Mouse (Mus musculus) stomach, embryonic 16.5 days (tissue): ENCODE measurements around the gene Opn4. TPM values are rescaled to one million over a fixed set of nuclear protein-coding genes. Genes with fewer than 3 reads are reported as not detected.
A peak's percentile ranks its signal among the peaks of the same experiment; 100 is the strongest.

Experiments
- ATAC-seq: fragments of 200-750 bp; cut with Nextera tagmentation; 2 replicates; pipeline ENCODE4 v1.8.0; 2017; ENCODE audit warnings: moderate number of reproducible peaks, moderate TSS enrichment; ENCODE audit not compliant: insufficient read depth, low FRiP score
- H3K27ac ChIP-seq: fragments of 300-500 bp; sonication (generic); 2 replicates; pipeline ENCODE4 v1.5.1; 2014; ENCODE audit warnings: low read length
- H3K27me3 ChIP-seq: fragments of 300-500 bp; sonication (generic); 2 replicates; pipeline ENCODE4 v1.6.1; 2014; ENCODE audit warnings: low read length, control low read depth, mixed read lengths; ENCODE audit not compliant: control insufficient read depth, insufficient read depth
- H3K36me3 ChIP-seq: fragments of 300-500 bp; sonication (generic); 2 replicates; pipeline ENCODE4 v1.6.1; 2014; ENCODE audit warnings: low read length; ENCODE audit not compliant: control insufficient read depth, insufficient read depth
- H3K4me1 ChIP-seq: fragments of 300-500 bp; sonication (generic); 2 replicates; pipeline ENCODE4 v1.6.1; 2014; ENCODE audit warnings: low read length, control low read depth, mixed read lengths; ENCODE audit not compliant: control insufficient read depth, insufficient read depth
- H3K4me2 ChIP-seq: fragments of 300-500 bp; sonication (generic); 2 replicates; pipeline ENCODE4 v1.6.1; 2014; ENCODE audit warnings: low read depth, low read length, mixed read lengths
- H3K4me3 ChIP-seq: fragments of 300-500 bp; sonication (generic); replicated peaks from 2 replicates; pipeline ENCODE4 v1.5.1; 2014; ENCODE audit warnings: mild to moderate bottlenecking, low read length
- H3K9ac ChIP-seq: fragments of 300-500 bp; sonication (generic); 2 replicates; pipeline ENCODE4 v1.6.1; 2014; ENCODE audit warnings: low read length
- H3K9me3 ChIP-seq: fragments of 300-500 bp; sonication (generic); replicated peaks from 2 replicates; pipeline ENCODE4 v1.6.1; 2016; ENCODE audit warnings: low read length, control low read depth; ENCODE audit not compliant: control insufficient read depth
- WGBS: fragments of 180-500 bp; shearing (Covaris S2); extraction: QIAGEN DNeasy Blood & Tissue Kit; methylation state at CpG from one replicate; pipeline ENCODE4 v1.1.7; 2014; 5-methylcytosine and 5-hydroxymethylcytosine counted together
- polyA plus RNA-seq: library from polyadenylated mRNA; unstranded; fragments of >200 nt; fragmentation: Nextera tagmentation; extraction: Ambion mirVana; gene quantifications from 2 replicates; pipeline ENCODE4 v1.2.1, GENCODE M21; 2015

Opn4 gene
- polyA plus RNA-seq, 1 experiment from 2014 or later, result 0.06 TPM

DNA sequence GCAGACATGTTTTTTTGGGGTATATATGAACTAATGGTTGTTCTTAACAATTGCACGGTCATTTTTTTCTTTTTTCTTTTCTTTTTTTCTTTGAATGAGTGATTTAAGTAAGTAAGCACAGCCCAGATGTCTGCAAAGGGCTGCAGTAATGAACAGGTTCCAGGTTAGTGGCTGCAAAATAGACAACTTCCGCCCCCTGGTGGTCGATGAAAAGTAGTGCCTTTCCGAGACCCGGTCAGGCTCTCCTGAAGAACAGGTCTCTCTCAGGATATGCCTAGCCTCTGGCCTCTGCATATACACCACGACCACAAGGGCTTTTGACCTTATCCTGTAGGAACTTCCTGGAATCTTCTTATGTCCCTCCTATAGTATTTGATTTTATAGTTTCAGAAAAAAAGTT lies 29.6 kb downstream of the Opn4 start:
- no peaks in the 10 kb centered on the region for H3K36me3 ChIP-seq
- H3K9ac ChIP-seq, result no peak overlapping the region
- no peak overlapping the region for H3K27ac ChIP-seq
- no peaks in the 10 kb centered on the region for H3K9me3 ChIP-seq
- H3K4me2 ChIP-seq, result peak overlapping the region; percentile 61
- WGBS, result 1% methylated on average over 6 of the region's 6 CpGs
- peak overlapping the region; percentile 31; the same call in 1 of the 2 replicates for H3K4me3 ChIP-seq
- peaks cover 16% of the 10 kb centered on the region for H3K4me1 ChIP-seq
- no peaks in the 10 kb centered on the region for H3K27me3 ChIP-seq
- peak; percentile 63; the same call in 1 of the 2 replicates for ATAC-seq

DNA sequence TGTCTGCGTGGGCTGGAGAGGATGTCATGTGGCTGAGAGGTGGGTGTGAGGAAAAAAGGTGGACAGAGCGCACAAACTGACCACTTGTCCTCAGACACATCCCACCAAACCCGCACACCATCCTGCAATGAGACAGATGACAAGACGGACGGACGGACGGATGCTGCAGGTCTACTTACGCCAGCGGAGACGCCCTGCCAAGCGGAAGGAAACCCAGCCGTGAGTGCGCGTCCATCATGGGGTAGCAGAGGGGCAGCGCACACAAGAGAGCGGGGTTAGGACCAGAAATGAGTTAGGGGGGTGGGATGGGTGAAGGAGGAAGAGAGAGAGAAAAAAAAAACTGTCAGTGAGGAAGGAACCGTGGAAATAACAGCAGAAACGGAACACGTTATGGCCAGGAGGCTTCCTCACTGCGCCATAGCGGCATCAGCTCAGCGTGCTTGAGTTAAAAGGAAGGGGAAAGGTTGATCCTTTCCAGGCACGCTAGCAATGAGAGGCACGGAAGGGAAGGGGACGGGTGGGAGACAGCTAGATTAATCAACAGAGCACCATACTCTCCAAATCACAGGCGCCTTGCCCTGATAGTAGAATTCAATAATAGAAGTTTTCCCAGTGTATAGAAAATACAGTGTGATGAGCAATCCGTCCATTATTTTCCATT lies 30.3 kb downstream of the Opn4 start:
- peak overlapping the region; percentile 61 for H3K4me2 ChIP-seq
- ATAC-seq, result no peak
- no peaks in the 10 kb centered on the region for H3K36me3 ChIP-seq
- peak overlapping the region; percentile 44 for H3K9ac ChIP-seq
- H3K9me3 ChIP-seq, result no peaks in the 10 kb centered on the region
- 23% methylated on average over 27 of the region's 27 CpGs for WGBS
- no peaks in the 10 kb centered on the region for H3K27me3 ChIP-seq
- H3K27ac ChIP-seq, result no peak overlapping the region
- peak overlapping the region; percentile 31 for H3K4me3 ChIP-seq
- H3K4me1 ChIP-seq, result peaks cover 18% of the 10 kb centered on the region

DNA sequence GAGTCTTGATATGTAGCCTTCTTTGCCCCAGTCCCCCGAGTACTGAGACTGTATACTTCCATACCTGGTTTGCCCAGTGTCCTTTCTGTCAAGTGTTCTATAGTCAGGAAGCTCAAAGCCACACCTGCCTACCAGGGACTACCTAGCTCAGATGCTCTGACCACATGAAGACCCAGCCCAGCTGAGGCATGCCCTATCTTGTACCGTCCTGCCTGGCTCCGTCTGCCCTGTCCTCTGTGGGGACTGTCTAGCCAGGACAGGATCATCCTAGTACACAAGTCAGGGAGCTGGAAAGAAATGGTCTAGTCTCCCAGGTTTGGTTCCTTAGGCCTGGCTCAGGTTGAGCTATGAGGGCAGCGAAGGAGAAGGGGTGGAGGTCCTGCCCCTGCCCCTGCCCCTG lies 31.3 kb downstream of the Opn4 start:
- H3K36me3 ChIP-seq, result no peaks in the 10 kb centered on the region
- 78% methylated on average over 4 of the region's 4 CpGs for WGBS
- H3K9me3 ChIP-seq, result no peaks in the 10 kb centered on the region
- H3K4me2 ChIP-seq, result no peak overlapping the region
- H3K4me1 ChIP-seq, result peaks cover 18% of the 10 kb centered on the region
- H3K4me3 ChIP-seq, result no peak overlapping the region
- H3K9ac ChIP-seq, result no peak overlapping the region
- ATAC-seq, result no peak
- H3K27me3 ChIP-seq, result no peaks in the 10 kb centered on the region
- H3K27ac ChIP-seq, result no peak overlapping the region

DNA sequence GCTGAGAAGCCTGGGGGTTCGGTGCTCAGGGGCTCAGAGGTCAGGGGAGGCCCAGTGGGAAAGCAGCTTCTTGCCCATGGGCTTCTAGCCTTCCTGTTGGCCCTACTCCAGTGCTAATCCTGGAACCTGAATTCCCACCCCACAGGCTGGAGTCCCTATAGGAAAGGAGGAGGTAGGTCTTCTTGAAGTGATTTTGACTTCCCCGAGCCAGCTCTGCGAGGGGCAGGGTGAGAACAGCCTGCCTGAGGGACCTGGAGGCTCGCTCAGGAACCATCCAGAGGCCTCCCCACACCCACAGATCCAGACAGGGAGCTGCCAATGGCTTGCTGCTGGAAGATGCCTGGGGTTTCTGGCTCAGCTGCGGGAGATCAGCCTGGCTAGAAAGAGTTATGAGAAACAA lies 32.2 kb downstream of the Opn4 start:
- no peak overlapping the region for H3K27ac ChIP-seq
- H3K27me3 ChIP-seq, result no peaks in the 10 kb centered on the region
- no peak for ATAC-seq

DNA sequence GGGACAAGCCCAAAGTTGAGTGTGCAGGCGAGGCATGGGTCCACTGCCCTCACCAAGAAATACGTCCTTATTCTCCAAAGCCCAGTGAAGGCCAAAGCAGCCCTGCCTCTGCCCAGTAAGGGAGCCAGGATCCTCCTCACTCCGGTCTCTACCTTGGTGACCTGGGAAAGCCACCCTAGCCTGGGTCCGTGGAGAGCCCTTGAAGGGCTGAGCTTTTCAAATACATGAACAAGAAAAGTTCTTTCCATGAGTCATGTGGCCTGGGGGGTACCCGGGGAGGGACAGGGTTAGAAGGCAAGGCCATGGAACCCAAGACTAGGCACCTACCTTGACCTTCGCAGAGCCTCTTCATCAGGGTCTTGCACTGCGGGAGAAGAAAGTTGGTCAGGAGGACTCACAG lies 33.4 kb downstream of the Opn4 start:
- Histone ChIP-seq H3K4me3 (no peak overlapping the region), H3K9me3 (no peaks in the 10 kb centered on the region), H3K36me3 (no peaks in the 10 kb centered on the region), H3K4me2 (no peak overlapping the region), H3K9ac (no peak overlapping the region), H3K27me3 (no peaks in the 10 kb centered on the region), H3K27ac (no peak overlapping the region), H3K4me1 (peaks cover 18% of the 10 kb centered on the region)
- ATAC-seq, result no peak
- WGBS, result 92% methylated on average over 7 of the region's 7 CpGs

More for the DNA sequence above, 32.2 kb downstream of the Opn4 start:
- Histone ChIP-seq H3K9ac (peak overlapping the region; percentile 36; the same call in 1 of the 2 replicates), H3K36me3 (no peaks in the 10 kb centered on the region), H3K4me3 (no peak overlapping the region), H3K4me1 (peaks cover 18% of the 10 kb centered on the region), H3K4me2 (no peak overlapping the region), H3K9me3 (no peaks in the 10 kb centered on the region)
- WGBS, result 56% methylated on average over 5 of the region's 5 CpGs

DNA sequence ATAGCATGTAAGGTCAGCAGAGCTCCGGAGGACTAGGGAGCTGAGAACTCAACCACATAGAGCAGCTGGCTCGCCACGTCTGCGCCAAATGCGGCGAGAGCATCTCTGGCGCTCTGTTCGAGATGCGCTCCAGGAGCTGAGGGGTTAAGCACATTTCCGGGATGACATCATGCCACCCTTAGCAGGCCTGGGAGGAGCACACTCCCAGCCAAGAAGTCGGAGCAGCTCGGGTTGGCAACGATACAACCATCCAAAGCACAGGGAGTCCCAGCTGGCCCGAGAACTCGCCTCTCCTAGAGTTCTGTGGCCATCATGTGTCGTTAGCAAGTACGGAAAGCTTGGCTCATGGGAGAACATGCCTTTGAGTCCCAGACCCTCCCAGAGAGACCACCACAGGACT lies 34.2 kb downstream of the Opn4 start:
- Histone ChIP-seq H3K9ac (no peak overlapping the region), H3K4me3 (no peak overlapping the region), H3K27ac (peak overlapping the region; percentile 57), H3K9me3 (no peaks in the 10 kb centered on the region), H3K36me3 (no peaks in the 10 kb centered on the region), H3K4me1 (peaks cover 18% of the 10 kb centered on the region), H3K27me3 (no peaks in the 10 kb centered on the region), H3K4me2 (no peak overlapping the region)
- peak; percentile 56 for ATAC-seq
- 56% methylated on average over 17 of the region's 17 CpGs for WGBS

DNA sequence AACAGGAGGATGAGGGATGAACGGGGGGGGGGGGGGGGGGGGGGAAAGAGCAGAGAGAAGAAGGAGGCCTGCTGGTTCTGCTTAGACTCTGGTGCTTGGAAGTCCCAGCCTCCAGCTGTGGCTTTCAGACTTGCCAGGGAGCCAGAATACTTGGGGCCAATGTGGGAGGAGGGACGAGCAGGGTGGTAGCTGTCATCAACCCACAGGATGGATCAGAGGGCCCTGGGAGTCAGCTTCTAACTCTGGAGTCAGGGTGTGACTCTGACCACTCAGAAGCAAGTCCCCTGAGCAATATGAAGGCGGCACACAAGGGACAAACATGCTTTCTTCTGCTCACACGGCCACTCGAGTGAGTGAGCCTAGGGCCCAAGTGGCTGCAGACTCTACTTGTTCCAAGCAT lies 35.3 kb downstream of the Opn4 start:
- Histone ChIP-seq H3K27ac (peak overlapping the region; percentile 57), H3K27me3 (no peaks in the 10 kb centered on the region), H3K4me1 (peaks cover 16% of the 10 kb centered on the region), H3K4me3 (no peak overlapping the region), H3K36me3 (no peaks in the 10 kb centered on the region), H3K4me2 (no peak overlapping the region), H3K9me3 (no peaks in the 10 kb centered on the region), H3K9ac (no peak overlapping the region)
- ATAC-seq, result no peak
- WGBS, result 68% methylated on average over 5 of the region's 5 CpGs

DNA sequence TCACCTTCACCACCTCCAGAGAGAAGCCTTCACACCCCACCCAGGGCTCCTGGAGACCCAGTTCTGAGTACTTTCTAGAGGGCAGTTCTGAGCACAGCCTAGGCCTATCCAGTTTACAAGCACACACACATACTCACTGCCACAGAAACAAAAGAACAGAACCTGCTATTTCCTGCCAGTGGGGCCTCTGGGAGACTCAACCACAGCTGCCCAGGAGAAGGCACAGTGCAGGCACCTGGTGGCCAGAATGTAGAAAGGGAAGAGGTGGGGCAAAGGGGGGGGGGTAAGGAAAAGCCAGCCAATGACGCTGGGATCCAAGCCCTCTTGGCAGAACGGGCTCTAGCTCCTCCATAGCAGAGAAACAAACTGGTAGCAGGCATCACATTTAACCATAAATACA lies 37.5 kb downstream of the Opn4 start:
- H3K27ac ChIP-seq, result no peak overlapping the region
- no peak for ATAC-seq
- WGBS, result 17% methylated on average over 2 of the region's 2 CpGs
- H3K9me3 ChIP-seq, result no peaks in the 10 kb centered on the region
- H3K9ac ChIP-seq, result no peak overlapping the region
- no peaks in the 10 kb centered on the region for H3K27me3 ChIP-seq
- H3K4me3 ChIP-seq, result no peak overlapping the region
- no peak overlapping the region for H3K4me2 ChIP-seq
- no peaks in the 10 kb centered on the region for H3K36me3 ChIP-seq
- peaks cover 10% of the 10 kb centered on the region; the same call in 1 of the 2 replicates for H3K4me1 ChIP-seq

DNA sequence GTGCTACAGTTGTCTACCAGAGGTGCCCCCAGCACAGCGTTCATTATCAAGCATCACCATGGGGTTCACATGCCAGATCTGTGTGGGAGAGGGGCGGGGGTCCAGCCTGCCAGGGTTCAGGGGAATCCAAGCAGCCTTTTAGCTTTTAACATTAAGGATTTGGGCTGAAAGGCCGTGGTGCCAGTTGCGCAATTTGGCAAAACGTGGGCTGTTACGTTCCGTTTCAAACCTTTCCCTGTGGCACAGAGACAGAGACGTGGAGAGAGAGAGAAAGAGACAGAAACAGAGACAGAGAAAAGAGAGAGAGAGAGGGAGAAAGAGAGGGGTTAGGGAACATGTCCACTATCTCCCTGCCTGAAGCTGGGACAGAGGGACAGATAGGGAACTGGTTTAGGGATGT lies 38.3 kb downstream of the Opn4 start:
- Histone ChIP-seq H3K4me1 (peaks cover 10% of the 10 kb centered on the region; the same call in 1 of the 2 replicates), H3K9ac (no peak overlapping the region), H3K36me3 (no peaks in the 10 kb centered on the region), H3K9me3 (no peaks in the 10 kb centered on the region), H3K27me3 (no peaks in the 10 kb centered on the region), H3K4me2 (no peak overlapping the region), H3K4me3 (no peak overlapping the region), H3K27ac (no peak overlapping the region)
- 87% methylated on average over 8 of the region's 8 CpGs for WGBS
- no peak for ATAC-seq
